Mouse (Mus musculus) intestine, postnatal 0 days (tissue): ENCODE data around the gene Megf11. TPM values are rescaled to one million over a fixed set of nuclear protein-coding genes. Genes with fewer than 3 reads are reported as not detected.

Experiments
- ATAC-seq: fragments of 200-750 bp; cut with Nextera tagmentation; 2 replicates; pipeline ENCODE4 v1.8.0; 2017; ENCODE audit warnings: mild to moderate bottlenecking, moderate TSS enrichment, moderate library complexity
- H3K27ac ChIP-seq: fragments of 300-500 bp; sonication (generic); 2 replicates; pipeline ENCODE4 v1.5.1; 2014; ENCODE audit warnings: mild to moderate bottlenecking, low read depth, low read length, moderate library complexity
- H3K27me3 ChIP-seq: fragments of 300-500 bp; sonication (generic); replicated peaks from 2 replicates; pipeline ENCODE4 v1.6.1; 2014; ENCODE audit warnings: low read length, mixed read lengths; ENCODE audit not compliant: control insufficient read depth, insufficient read depth
- H3K36me3 ChIP-seq: fragments of 300-500 bp; sonication (generic); 2 replicates; pipeline ENCODE4 v1.6.1; 2014; ENCODE audit warnings: mild to moderate bottlenecking, moderate library complexity; ENCODE audit not compliant: control insufficient read depth, insufficient read depth
- H3K4me1 ChIP-seq: fragments of 300-500 bp; sonication (generic); replicated peaks from 2 replicates; pipeline ENCODE4 v1.6.1; 2014; ENCODE audit warnings: antibody characterized with exemption, low read length, mixed read lengths; ENCODE audit not compliant: control insufficient read depth, insufficient read depth
- H3K4me2 ChIP-seq: fragments of 300-500 bp; sonication (generic); replicated peaks from 2 replicates; pipeline ENCODE4 v1.6.1; 2014; ENCODE audit warnings: low read depth, mild to moderate bottlenecking, moderate library complexity
- H3K4me3 ChIP-seq: fragments of 300-500 bp; sonication (generic); 2 replicates; pipeline ENCODE4 v1.5.1; 2014; ENCODE audit warnings: low read depth, low read length
- H3K9ac ChIP-seq: fragments of 300-500 bp; sonication (generic); 2 replicates; pipeline ENCODE4 v1.6.1; 2014; ENCODE audit warnings: mild to moderate bottlenecking, low read depth, low read length
- H3K9me3 ChIP-seq: fragments of 300-500 bp; sonication (generic); 2 replicates; pipeline ENCODE4 v1.6.1; 2016; ENCODE audit warnings: mixed run types; ENCODE audit not compliant: control insufficient read depth
- CTCF ChIP-seq: sonication (generic); IDR thresholded peaks from 2 replicates; pipeline ENCODE4 v1.5.1; 2016; ENCODE audit warnings: low read depth, mild to moderate bottlenecking, control low read depth, antibody characterized with exemption, moderate library complexity
- WGBS: fragments of 180-500 bp; shearing (Covaris S2); extraction: QIAGEN DNeasy Blood & Tissue Kit; methylation state at CpG from one replicate; pipeline ENCODE4 v1.1.7; 2014; 5-methylcytosine and 5-hydroxymethylcytosine counted together
- polyA plus RNA-seq: library from polyadenylated mRNA; unstranded; fragments of >200 nt; fragmentation: Nextera tagmentation; extraction: Ambion mirVana; gene quantifications from 2 replicates; pipeline ENCODE4 v1.2.1, GENCODE M21; 2015

Megf11 gene
- polyA plus RNA-seq, 1 experiment from 2014 or later: 0.69 TPM

DNA sequence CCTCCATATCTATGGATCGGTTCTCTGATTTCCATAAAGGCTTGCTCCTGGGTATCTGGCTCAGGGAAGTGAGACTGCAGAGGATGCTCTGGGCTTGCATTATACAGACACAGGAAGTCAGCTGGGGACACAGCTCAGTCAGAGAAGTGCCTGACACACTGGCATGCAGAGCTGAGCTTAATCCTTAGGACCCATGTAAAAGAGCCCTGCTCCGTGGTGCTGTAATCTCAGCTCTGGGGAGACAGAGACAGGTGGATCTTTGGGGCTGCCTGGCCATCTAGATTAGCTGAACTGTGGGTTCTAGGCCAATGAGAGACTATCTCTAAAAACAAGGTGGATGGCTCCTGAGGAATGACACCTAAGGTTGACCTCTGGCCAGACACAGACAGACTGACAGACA is 50.7 kb downstream of the Megf11 start:
- H3K4me3 ChIP-seq: no peak overlapping the region
- H3K27me3 ChIP-seq: no peaks in the 10 kb centered on the region
- no peaks in the 10 kb centered on the region for H3K36me3 ChIP-seq
- H3K4me2 ChIP-seq: no peak overlapping the region
- H3K9me3 ChIP-seq: no peaks in the 10 kb centered on the region
- H3K4me1 ChIP-seq: no peaks in the 10 kb centered on the region
- no peak overlapping the region for H3K9ac ChIP-seq
- ATAC-seq: no peak
- no peak overlapping the region for H3K27ac ChIP-seq
- 77% methylated on average over 2 of the region's 2 CpGs for WGBS
- TF ChIP-seq CTCF: no peak

DNA sequence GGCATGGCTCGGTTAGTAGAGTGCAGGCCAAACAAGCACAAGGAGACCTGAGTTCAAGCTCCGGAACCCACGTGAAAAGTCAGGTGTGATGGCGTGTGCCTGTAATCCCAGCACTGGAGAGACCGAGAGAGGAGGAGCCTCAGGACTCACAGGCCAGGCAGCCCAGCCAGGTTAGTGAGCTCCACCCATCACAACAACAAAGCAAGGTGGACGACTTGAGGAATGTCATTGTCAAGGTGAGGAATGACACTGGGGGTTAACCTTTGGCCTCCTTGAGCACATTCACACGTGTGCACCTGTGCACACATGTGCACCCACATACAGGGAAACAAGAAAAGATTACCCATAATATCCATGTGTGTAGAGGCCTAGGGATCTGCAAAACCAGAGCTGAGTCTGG is 54.7 kb downstream of the Megf11 start:
- H3K9ac ChIP-seq: no peak overlapping the region
- no peak for TF ChIP-seq CTCF
- H3K27ac ChIP-seq: no peak overlapping the region
- H3K4me3 ChIP-seq: no peak overlapping the region
- no peak overlapping the region for H3K4me2 ChIP-seq
- 70% methylated on average over 7 of the region's 7 CpGs for WGBS
- H3K27me3 ChIP-seq: no peaks in the 10 kb centered on the region
- no peak for ATAC-seq
- H3K36me3 ChIP-seq: no peaks in the 10 kb centered on the region
- no peaks in the 10 kb centered on the region for H3K4me1 ChIP-seq
- no peaks in the 10 kb centered on the region for H3K9me3 ChIP-seq

DNA sequence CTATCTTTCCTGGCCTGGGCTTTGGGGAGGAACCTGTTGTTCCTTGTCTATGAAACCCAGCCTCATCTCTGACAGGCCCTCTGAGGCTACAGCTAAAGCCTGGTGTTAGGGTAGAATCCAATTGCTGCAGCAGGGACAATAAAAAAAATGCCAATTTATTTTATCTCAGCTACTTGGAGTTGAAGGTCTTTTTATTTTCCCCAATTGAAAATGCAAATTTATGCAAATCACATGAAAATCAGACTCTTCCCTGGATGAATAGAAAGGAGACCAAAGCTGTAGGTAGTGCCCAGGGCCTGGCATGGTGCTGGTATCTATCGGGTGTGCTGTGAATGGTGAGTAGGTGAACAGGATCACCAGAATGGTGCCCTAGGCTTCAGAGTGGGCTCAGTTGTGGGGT is 60.6 kb downstream of the Megf11 start:
- ATAC-seq: no peak
- 92% methylated on average over 1 of the region's 1 CpGs for WGBS
- 0 out of 2 replicates have a peak, but pooled peaks cover 3% of the 10 kb centered on the region for H3K4me1 ChIP-seq
- no peak overlapping the region for H3K4me3 ChIP-seq
- H3K27ac ChIP-seq: no peak overlapping the region
- H3K9me3 ChIP-seq: no peaks in the 10 kb centered on the region
- H3K4me2 ChIP-seq: no peak overlapping the region
- no peaks in the 10 kb centered on the region for H3K36me3 ChIP-seq
- H3K9ac ChIP-seq: no peak overlapping the region
- no peaks in the 10 kb centered on the region for H3K27me3 ChIP-seq
- TF ChIP-seq CTCF: no peak

DNA sequence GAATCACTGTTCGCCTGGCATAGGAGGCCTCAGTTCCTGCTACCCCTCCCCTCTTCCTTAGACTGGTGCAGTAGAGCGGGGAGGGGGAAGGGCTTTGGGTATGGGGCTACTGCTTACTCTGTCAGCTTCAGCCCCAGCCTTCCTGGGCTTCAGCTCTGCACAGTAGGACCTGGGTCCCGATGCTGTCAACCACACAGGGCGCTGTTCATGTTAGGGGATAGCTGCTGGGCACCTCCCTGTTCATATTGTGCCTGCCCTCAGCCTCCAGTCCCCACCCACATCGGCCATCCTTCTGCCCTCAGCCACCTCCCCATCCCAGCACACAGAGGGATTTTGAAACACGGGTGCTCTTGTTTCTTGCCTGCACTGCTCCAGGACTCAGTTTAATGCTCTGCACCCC is 61.6 kb downstream of the Megf11 start:
- no peak overlapping the region for H3K27ac ChIP-seq
- ATAC-seq: no peak
- TF ChIP-seq CTCF: no peak
- H3K9ac ChIP-seq: no peak overlapping the region
- H3K4me2 ChIP-seq: peak overlapping the region; percentile 13; the same call in 1 of the 2 replicates
- no peak overlapping the region for H3K4me3 ChIP-seq
- H3K9me3 ChIP-seq: no peaks in the 10 kb centered on the region
- 44% methylated on average over 6 of the region's 6 CpGs for WGBS
- no peaks in the 10 kb centered on the region for H3K36me3 ChIP-seq
- no peaks in the 10 kb centered on the region for H3K27me3 ChIP-seq
- 0 out of 2 replicates have a peak, but pooled peaks cover 3% of the 10 kb centered on the region for H3K4me1 ChIP-seq

DNA sequence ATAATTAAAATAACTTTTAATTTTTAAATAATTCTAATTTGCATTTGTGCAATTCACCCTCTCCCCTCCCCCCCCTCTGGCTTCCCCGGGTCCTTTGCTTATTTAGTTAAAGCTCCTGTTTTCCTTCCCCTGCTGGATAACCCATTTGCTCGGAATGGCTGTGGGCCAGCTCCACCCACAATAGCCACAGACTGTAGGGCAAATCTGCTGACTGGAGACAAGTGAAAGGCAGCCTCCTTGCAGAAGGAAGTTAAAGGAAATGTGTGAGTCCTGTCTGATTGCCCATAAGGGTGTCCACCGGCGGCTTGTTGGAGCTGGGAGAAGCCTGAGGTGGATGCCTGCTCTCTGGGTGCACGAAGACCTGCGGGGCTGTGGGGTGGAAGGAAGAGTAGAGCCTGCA is 62.1 kb downstream of the Megf11 start:
- H3K4me1 ChIP-seq: 0 out of 2 replicates have a peak, but pooled peaks cover 3% of the 10 kb centered on the region
- H3K4me2 ChIP-seq: peak overlapping the region; percentile 13; the same call in 1 of the 2 replicates
- H3K27ac ChIP-seq: no peak overlapping the region
- no peaks in the 10 kb centered on the region for H3K9me3 ChIP-seq
- H3K27me3 ChIP-seq: no peaks in the 10 kb centered on the region
- TF ChIP-seq CTCF: no peak
- no peaks in the 10 kb centered on the region for H3K36me3 ChIP-seq
- H3K9ac ChIP-seq: no peak overlapping the region
- ATAC-seq: no peak
- H3K4me3 ChIP-seq: no peak overlapping the region
- 22% methylated on average over 6 of the region's 6 CpGs for WGBS

DNA sequence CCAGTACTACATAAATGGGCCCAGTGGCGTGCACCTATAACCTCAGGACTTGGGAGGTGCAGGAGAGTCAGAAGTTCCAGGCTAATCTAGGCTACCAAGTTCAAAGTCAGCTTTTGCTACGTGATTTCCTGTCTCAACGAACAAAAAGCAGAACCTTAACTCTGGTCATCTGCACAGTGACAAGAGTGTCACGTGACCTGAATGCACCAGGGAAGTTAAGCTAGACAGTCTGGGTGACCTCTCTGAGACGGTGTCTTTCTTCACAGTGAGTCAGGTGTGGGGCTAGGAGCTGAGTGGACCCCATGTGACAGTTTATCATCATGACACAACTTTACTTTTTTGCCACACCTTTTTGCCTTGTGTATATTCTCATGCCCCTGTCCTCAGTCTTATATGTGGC is 67.3 kb downstream of the Megf11 start:
- ATAC-seq: peak; percentile 59; the same call in 1 of the 2 replicates
- Histone ChIP-seq H3K9ac (no peak overlapping the region), H3K4me2 (no peak overlapping the region), H3K9me3 (no peaks in the 10 kb centered on the region), H3K4me1 (0 out of 2 replicates have a peak, but pooled peaks cover under 1% of the 10 kb centered on the region), H3K27ac (no peak overlapping the region), H3K36me3 (no peaks in the 10 kb centered on the region), H3K27me3 (0 out of 2 replicates have a peak, but pooled peaks cover 4% of the 10 kb centered on the region), H3K4me3 (no peak overlapping the region)
- TF ChIP-seq CTCF: no peak
- WGBS: 29% methylated on average over 5 of the region's 5 CpGs

DNA sequence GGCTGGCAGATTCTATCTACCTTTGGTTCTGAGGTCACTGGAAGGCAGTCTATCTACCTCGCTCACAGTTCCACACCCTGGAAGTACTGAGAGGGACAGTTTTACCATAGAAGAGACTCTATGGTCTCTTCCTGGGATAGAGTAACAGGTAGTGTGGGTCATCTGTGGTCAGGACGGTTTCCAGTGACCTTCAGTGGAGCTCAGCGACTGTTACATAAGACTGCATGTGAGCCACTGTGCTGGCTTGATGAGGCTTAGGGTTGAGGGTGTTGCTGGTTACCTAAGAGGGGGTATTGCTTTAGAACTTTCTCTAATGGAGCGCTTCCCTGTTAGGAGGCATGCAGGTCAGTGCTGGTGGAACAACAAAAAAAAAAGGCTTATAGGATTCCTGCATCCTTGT is 68.8 kb downstream of the Megf11 start:
- ATAC-seq: no peak
- no peak for TF ChIP-seq CTCF
- no peaks in the 10 kb centered on the region for H3K4me1 ChIP-seq
- no peak overlapping the region for H3K27ac ChIP-seq
- H3K4me3 ChIP-seq: no peak overlapping the region
- no peaks in the 10 kb centered on the region for H3K9me3 ChIP-seq
- H3K4me2 ChIP-seq: no peak overlapping the region
- H3K36me3 ChIP-seq: no peaks in the 10 kb centered on the region
- H3K9ac ChIP-seq: no peak overlapping the region
- 0 out of 2 replicates have a peak, but pooled peaks cover 4% of the 10 kb centered on the region for H3K27me3 ChIP-seq
- 81% methylated on average over 4 of the region's 4 CpGs for WGBS
